Mouse (Mus musculus) heart, postnatal 0 days (tissue): ENCODE results near the gene Taf1c. TPM values are rescaled to one million over a fixed set of nuclear protein-coding genes. Genes with fewer than 3 reads are reported as not detected.

Experiments
- ATAC-seq: fragments of 200-750 bp; cut with Nextera tagmentation; 2 replicates; pipeline ENCODE4 v1.8.0; 2017; ENCODE audit warnings: low read depth, moderate number of reproducible peaks, moderate library complexity; ENCODE audit not compliant: insufficient read depth
- DNase-seq: peaks from one replicate; pipeline ENCODE4 v3.0.0-alpha.2; 2016; ENCODE audit warnings: low spot score
- H3K27ac ChIP-seq: fragments of 300-500 bp; sonication (generic); 2 replicates; pipeline ENCODE4 v1.5.1; 2014; ENCODE audit warnings: low read depth, mild to moderate bottlenecking
- H3K27me3 ChIP-seq: fragments of 300-500 bp; sonication (generic); 2 replicates; pipeline ENCODE4 v1.6.1; 2014; ENCODE audit warnings: low read length, mixed read lengths; ENCODE audit not compliant: control insufficient read depth, insufficient read depth
- H3K36me3 ChIP-seq: fragments of 300-500 bp; sonication (generic); replicated peaks from 2 replicates; pipeline ENCODE4 v1.6.1; 2014; ENCODE audit warnings: low read length, mixed read lengths; ENCODE audit not compliant: control insufficient read depth, insufficient read depth
- H3K4me1 ChIP-seq: fragments of 300-500 bp; sonication (generic); 2 replicates; pipeline ENCODE4 v1.6.1; 2014; ENCODE audit warnings: antibody characterized with exemption; ENCODE audit not compliant: control insufficient read depth, insufficient read depth
- H3K4me2 ChIP-seq: fragments of 300-500 bp; sonication (generic); 2 replicates; pipeline ENCODE4 v1.6.1; 2014; ENCODE audit warnings: low read depth, mild to moderate bottlenecking, low read length, moderate library complexity
- H3K4me3 ChIP-seq: fragments of 300-500 bp; sonication (generic); 2 replicates; pipeline ENCODE4 v1.5.1; 2014; ENCODE audit warnings: low read depth, low read length
- H3K9ac ChIP-seq: fragments of 300-500 bp; sonication (generic); replicated peaks from 2 replicates; pipeline ENCODE4 v1.6.1; 2014; ENCODE audit warnings: low read depth, low read length, mixed read lengths
- H3K9me3 ChIP-seq: fragments of 300-500 bp; sonication (generic); replicated peaks from 2 replicates; pipeline ENCODE4 v1.6.1; 2016; ENCODE audit warnings: low read length; ENCODE audit not compliant: control insufficient read depth
- CTCF ChIP-seq: IDR thresholded peaks from 2 replicates; pipeline ENCODE4 v1.5.1; 2016; ENCODE audit warnings: antibody characterized with exemption, control low read depth, low read depth
- EP300 ChIP-seq: IDR thresholded peaks from 2 replicates; pipeline ENCODE4 v1.6.1; 2016; ENCODE audit warnings: antibody characterized with exemption, low read depth
- WGBS: fragments of 180-500 bp; shearing (Covaris S2); extraction: QIAGEN DNeasy Blood & Tissue Kit; methylation state at CpG from one replicate; pipeline ENCODE4 v1.1.7; 2014; 5-methylcytosine and 5-hydroxymethylcytosine counted together
- polyA plus RNA-seq: library from polyadenylated mRNA; unstranded; fragments of >200 nt; fragmentation: Nextera tagmentation; extraction: Ambion mirVana; gene quantifications from 2 replicates; pipeline ENCODE4 v1.2.1, GENCODE M21; 2015
- total RNA-seq: library from RNA; depleted of rRNA; stranded (reverse); fragments of >200 nt; gene quantifications from 2 replicates; pipeline ENCODE4 v1.2.3, GENCODE M21; 2014; ENCODE audit warnings: low replicate concordance

The Taf1c gene
- total and polyA plus RNA-seq, 2 experiments from 2014 or later = 3.7 to 5.3 TPM

DNA sequence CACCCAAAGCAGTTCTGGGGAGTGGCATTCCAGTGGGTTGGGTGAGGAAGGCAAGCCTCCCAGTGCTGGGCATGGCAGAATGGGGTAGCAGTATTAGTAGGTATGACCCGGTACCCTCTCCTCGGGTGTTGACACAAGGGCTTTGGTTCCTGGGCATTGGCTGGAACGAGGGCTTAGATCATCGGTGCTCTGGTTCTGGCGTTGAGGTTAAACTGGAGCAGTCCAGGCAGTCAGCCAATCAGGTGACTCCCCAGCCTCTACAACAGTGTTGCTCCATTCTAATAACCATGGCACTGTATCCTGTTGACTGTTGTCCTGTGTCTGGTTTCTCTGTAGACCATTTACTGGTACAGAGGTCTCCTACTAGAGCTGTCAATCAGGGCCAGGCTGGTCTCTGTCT, 12.6 kb upstream of the Taf1c start:
- Histone ChIP-seq H3K27me3 (0 out of 2 replicates have a peak, but pooled peaks cover 3% of the 10 kb centered on the region), H3K9ac (no peak overlapping the region), H3K4me1 (peaks cover 6% of the 10 kb centered on the region; the same call in 1 of the 2 replicates), H3K4me3 (no peak overlapping the region), H3K9me3 (no peaks in the 10 kb centered on the region), H3K36me3 (no peaks in the 10 kb centered on the region), H3K27ac (no peak overlapping the region), H3K4me2 (no peak overlapping the region)
- 68% methylated on average over 5 of the region's 5 CpGs for WGBS
- DNase-seq (no peak), ATAC-seq (no peak)
- TF ChIP-seq EP300 (no peak), CTCF (no peak)

GRCm38 (mm10) chr8:119616811-119617210, 11.8 kb upstream of the Taf1c start:
- Histone ChIP-seq H3K9ac (no peak overlapping the region), H3K27me3 (0 out of 2 replicates have a peak, but pooled peaks cover 3% of the 10 kb centered on the region), H3K4me1 (peaks cover 6% of the 10 kb centered on the region; the same call in 1 of the 2 replicates), H3K4me2 (no peak overlapping the region), H3K4me3 (no peak overlapping the region), H3K9me3 (no peaks in the 10 kb centered on the region), H3K27ac (no peak overlapping the region), H3K36me3 (no peaks in the 10 kb centered on the region)
- 90% methylated on average over 4 of the region's 4 CpGs for WGBS
- ATAC-seq (no peak), DNase-seq (no peak)
- no peak for TF ChIP-seq CTCF
- no peak for TF ChIP-seq EP300

GRCm38 (mm10) chr8:119616358-119616757, 11.3 kb upstream of the Taf1c start:
- TF ChIP-seq CTCF (no peak), EP300 (no peak)

GRCm38 (mm10) chr8:119615096-119615495, 10.1 kb upstream of the Taf1c start:
- Histone ChIP-seq H3K4me2 (no peak overlapping the region), H3K4me1 (no peaks in the 10 kb centered on the region), H3K9ac (no peak overlapping the region), H3K36me3 (no peaks in the 10 kb centered on the region), H3K27ac (no peak overlapping the region), H3K27me3 (0 out of 2 replicates have a peak, but pooled peaks cover 3% of the 10 kb centered on the region), H3K9me3 (no peaks in the 10 kb centered on the region), H3K4me3 (no peak overlapping the region)
- DNase-seq (no peak), ATAC-seq (no peak)
- TF ChIP-seq CTCF (no peak), EP300 (no peak)
- WGBS = 85% methylated on average over 13 of the region's 14 CpGs

More at GRCm38 (mm10) chr8:119616358-119616757, 11.3 kb upstream of the Taf1c start:
- Histone ChIP-seq H3K36me3 (no peaks in the 10 kb centered on the region), H3K9me3 (no peaks in the 10 kb centered on the region), H3K27me3 (0 out of 2 replicates have a peak, but pooled peaks cover 3% of the 10 kb centered on the region), H3K4me2 (no peak overlapping the region), H3K4me3 (no peak overlapping the region), H3K9ac (no peak overlapping the region), H3K27ac (no peak overlapping the region), H3K4me1 (peaks cover 6% of the 10 kb centered on the region; the same call in 1 of the 2 replicates)
- WGBS = 67% methylated on average over 6 of the region's 7 CpGs
- ATAC-seq (no peak), DNase-seq (no peak)

DNA sequence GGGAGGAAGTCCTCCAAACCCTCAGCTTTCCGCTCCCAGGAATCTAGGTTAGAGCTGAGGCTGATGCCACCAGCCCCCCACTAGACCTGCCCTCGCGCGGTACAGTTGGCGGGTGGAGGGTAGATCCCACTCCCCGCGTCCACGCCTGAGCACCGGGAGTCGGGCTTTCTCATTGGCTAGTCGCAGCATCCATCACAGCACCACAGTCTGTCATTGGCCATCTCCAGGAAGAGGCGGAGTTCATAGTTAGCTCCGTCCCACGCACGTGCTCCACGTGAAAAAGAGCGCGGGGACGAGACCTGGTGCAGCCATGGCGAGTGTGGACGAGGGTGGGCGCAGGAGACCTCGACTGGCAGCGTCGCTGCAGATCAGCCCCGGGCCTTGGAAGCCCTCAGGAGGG, 7.4 kb upstream of the Taf1c start, which contains the start of gene Adad2:
Adad2 (plus strand) TSS at position 277 of the 400 bp plus-strand sequence.
- H3K9me3 ChIP-seq = peaks cover 7% of the 10 kb centered on the region; the same call in 1 of the 2 replicates
- H3K27me3 ChIP-seq = 0 out of 2 replicates have a peak, but pooled peaks cover 3% of the 10 kb centered on the region
- H3K36me3 ChIP-seq = no peaks in the 10 kb centered on the region
- ATAC-seq = no peak
- no peak within 1 kb of the TSS for H3K9ac ChIP-seq
- no peak for DNase-seq
- TF ChIP-seq CTCF (no peak), EP300 (no peak)
- WGBS = 75% methylated on average over 26 of the region's 26 CpGs
- H3K4me3 ChIP-seq = no peak within 1 kb of the TSS
- no peak within 1 kb of the TSS for H3K4me2 ChIP-seq
- H3K27ac ChIP-seq = no peak within 1 kb of the TSS
- no peaks in the 10 kb centered on the region for H3K4me1 ChIP-seq

GRCm38 (mm10) chr8:119606224-119606623, 1.2 kb upstream of the Taf1c start:
- 79% methylated on average over 2 of the region's 2 CpGs for WGBS
- no peak for ATAC-seq

More at GRCm38 (mm10) chr8:119606224-119606623, 1.2 kb upstream of the Taf1c start:
- Histone ChIP-seq H3K9me3 (peaks cover 7% of the 10 kb centered on the region; the same call in 1 of the 2 replicates), H3K4me1 (peaks cover 8% of the 10 kb centered on the region; the same call in 1 of the 2 replicates), H3K4me2 (no peak overlapping the region), H3K4me3 (no peak overlapping the region), H3K27ac (no peak overlapping the region), H3K36me3 (peaks cover 18% of the 10 kb centered on the region), H3K27me3 (no peaks in the 10 kb centered on the region), H3K9ac (no peak overlapping the region)
- TF ChIP-seq EP300 = no peak
- peak; percentile 16; the same call in 1 of the 2 replicates for TF ChIP-seq CTCF
- no peak for DNase-seq
